ENCODE assay signal across 20 mouse cellular contexts in genomic region chr7:112374035-112374434, GRCm38 (mm10). TPM values are rescaled to one million over a fixed set of nuclear protein-coding genes. Genes with fewer than 3 reads are reported as not detected.
A peak's percentile ranks its signal among the peaks of the same experiment; 100 is the strongest.
DNase-seq lines count a peak whose midpoint lies in the region; ATAC-seq and TF ChIP-seq lines count a peak whose summit lies in the region.
"Had no signal": no experiment of that assay in that cellular context is flagged by ENCODE, and none has a peak within 500 bp of the region (broad histone marks: within the 10 kb centered on the region; RNA-seq: fewer than 3 reads in every experiment).

No protein-coding gene starts in this region.

- intact Hi-C loops in heart, postnatal 10 days (cut with DNase I) = loop anchor here (10.0 kb wide), 1 partner anchor 881 kb away; no protein-coding TSS in a partner anchor

- peak overlapping the region; percentile 83 for H3K27ac ChIP-seq in liver, postnatal 0 days (ENCODE audit: low read depth)
- H3K27ac ChIP-seq in stomach, postnatal 0 days (replicated peaks) = peak overlapping the region; percentile 25; the same call in 1 of the 2 replicates
- H3K27ac ChIP-seq: embryonic facial prominence, embryonic 13.5 days; hindbrain, embryonic 14.5 days; left cerebral cortex, adult 2 months; midbrain, embryonic 12.5 days had no signal

- DNase-seq in liver, postnatal 0 days = peak; percentile 31
- DNase-seq in liver = no peak
- peak; percentile 86 for DNase-seq in kidney, adult 18-20 months
- peak; percentile 80 for DNase-seq in kidney, postnatal 10 days
- peak; percentile 58 for DNase-seq in stomach, postnatal 0 days (ENCODE audit: low spot score)
- no peak for DNase-seq in cerebellum, postnatal 10 days
- DNase-seq in right cerebral cortex, adult 2 months (ENCODE audit: low spot score in 2 of 2) = no peak
- no peak for DNase-seq in heart, postnatal 10 days
- DNase-seq: adrenal gland, postnatal 10 days; B cell, adult 2 months; cerebellum, adult 8-10 months; gastrocnemius, postnatal 14 days; lung, adult 18-20 months; lung, postnatal 36 days; thymus, adult 2 months had no signal

- no peaks in the 10 kb centered on the region for H3K9me3 ChIP-seq in liver, postnatal 0 days (ENCODE audit: low read length)
- H3K9me3 ChIP-seq in stomach, postnatal 0 days (ENCODE audit: control insufficient read depth, low read length) = no peaks in the 10 kb centered on the region
- H3K9me3 ChIP-seq: embryonic facial prominence, embryonic 13.5 days; midbrain, embryonic 12.5 days had no signal

- no peak for TF ChIP-seq CTCF in liver, postnatal 0 days (IDR thresholded peaks at IDR 0.05; ENCODE audit: low read depth)
- no peak for TF ChIP-seq CTCF in stomach, postnatal 0 days (IDR thresholded peaks at IDR 0.05; ENCODE audit: low read depth)

- no peak overlapping the region for H3K4me3 ChIP-seq in liver, postnatal 0 days (ENCODE audit: low read depth, low read length)
- no peak overlapping the region for H3K4me3 ChIP-seq in stomach, postnatal 0 days (ENCODE audit: low read depth, low read length)
- H3K4me3 ChIP-seq: embryonic facial prominence, embryonic 13.5 days; left cerebral cortex, adult 2 months; midbrain, embryonic 12.5 days had no signal

- ATAC-seq in liver, postnatal 0 days = peak; percentile 85
- peak; percentile 58 for ATAC-seq in stomach, postnatal 0 days (ENCODE audit: low FRiP score, low TSS enrichment)
- ATAC-seq: forebrain, embryonic 16.5 days had no signal

- H3K4me2 ChIP-seq in liver, postnatal 0 days (ENCODE audit: low read depth, low read length) = no peak overlapping the region
- no peak overlapping the region for H3K4me2 ChIP-seq in stomach, postnatal 0 days (replicated peaks; ENCODE audit: low read depth)
- H3K4me2 ChIP-seq: embryonic facial prominence, embryonic 13.5 days; hindbrain, embryonic 14.5 days; midbrain, embryonic 12.5 days had no signal

- no peaks in the 10 kb centered on the region for H3K27me3 ChIP-seq in liver, postnatal 0 days (ENCODE audit: insufficient read depth, low read length)
- H3K27me3 ChIP-seq in stomach, postnatal 0 days (ENCODE audit: control insufficient read depth, insufficient read depth, low read length) = no peaks in the 10 kb centered on the region
- H3K27me3 ChIP-seq: embryonic facial prominence, embryonic 13.5 days; midbrain, embryonic 12.5 days had no signal

- H3K4me1 ChIP-seq in liver, postnatal 0 days (ENCODE audit: insufficient read depth) = peaks cover 17% of the 10 kb centered on the region
- H3K4me1 ChIP-seq in stomach, postnatal 0 days (replicated peaks; ENCODE audit: control insufficient read depth, insufficient read depth) = no peaks in the 10 kb centered on the region
- H3K4me1 ChIP-seq: midbrain, embryonic 12.5 days had no signal

- H3K9ac ChIP-seq in liver, postnatal 0 days (replicated peaks) = no peak overlapping the region
- H3K9ac ChIP-seq in stomach, postnatal 0 days (ENCODE audit: low read length) = no peak overlapping the region
- H3K9ac ChIP-seq: embryonic facial prominence, embryonic 13.5 days; hindbrain, embryonic 14.5 days; midbrain, embryonic 12.5 days had no signal

- 60% methylated on average over 5 of the region's 5 CpGs for WGBS in liver, postnatal 0 days (ENCODE audit: insufficient replicate concordance)
- 68% methylated on average over 5 of the region's 5 CpGs for WGBS in stomach, postnatal 0 days

- no peaks in the 10 kb centered on the region for H3K36me3 ChIP-seq in liver, postnatal 0 days (replicated peaks; ENCODE audit: insufficient read depth, low read length)
- no peaks in the 10 kb centered on the region for H3K36me3 ChIP-seq in stomach, postnatal 0 days (ENCODE audit: control insufficient read depth, insufficient read depth, low read length)
- H3K36me3 ChIP-seq: embryonic facial prominence, embryonic 13.5 days; midbrain, embryonic 12.5 days had no signal

- TF ChIP-seq EP300 in liver, postnatal 0 days (IDR thresholded peaks at IDR 0.05; ENCODE audit: low read depth) = no peak
- no peak for TF ChIP-seq EP300 in stomach, postnatal 0 days (optimal IDR thresholded peaks at IDR 0.05)

RNA-seq across cellular contexts. Expression of gene Parva, which starts 53.3 kb away (rescaled TPM):
- 8.0 and 8.6 TPM in 2 replicates for polyA plus RNA-seq in liver, postnatal 0 days (2015; fragmentation: Nextera tagmentation; extraction: Ambion mirVana)
- 69.5 and 72.3 TPM in 2 replicates for polyA plus RNA-seq in stomach, postnatal 0 days (2015; fragmentation: Nextera tagmentation; extraction: Ambion mirVana)
- 10 to 100 TPM; 88.1 to 92.3 TPM for total RNA-seq in heart, postnatal 10 days (2021)

Comparison
In these comparisons a context has a peak if more than half of its experiments do, and no peak if none do; other contexts are left out.
1. DNase-seq: peak in liver, postnatal 0 days (single experiment), kidney, adult 18-20 months (single experiment), kidney, postnatal 10 days (single experiment) and stomach, postnatal 0 days (single experiment); none in liver (single experiment), cerebellum, postnatal 10 days (0 of 2), right cerebral cortex, adult 2 months (0 of 2) and heart, postnatal 10 days (0 of 2).